Mouse (Mus musculus) CD4-positive, CD25-positive, alpha-beta regulatory T cell (primary cell): ENCODE results near the gene Gm6356. TPM values are rescaled to one million over a fixed set of nuclear protein-coding genes. Genes with fewer than 3 reads are reported as not detected.

Source experiments
- polyA plus RNA-seq: library from polyadenylated mRNA; unstranded; fragments of 100-300 nt; shearing (Covaris generic); gene quantifications from one replicate; pipeline ENCODE4 v1.2.1, GENCODE M21; 2017

Gm6356 gene
- not detected for polyA plus RNA-seq

DNA sequence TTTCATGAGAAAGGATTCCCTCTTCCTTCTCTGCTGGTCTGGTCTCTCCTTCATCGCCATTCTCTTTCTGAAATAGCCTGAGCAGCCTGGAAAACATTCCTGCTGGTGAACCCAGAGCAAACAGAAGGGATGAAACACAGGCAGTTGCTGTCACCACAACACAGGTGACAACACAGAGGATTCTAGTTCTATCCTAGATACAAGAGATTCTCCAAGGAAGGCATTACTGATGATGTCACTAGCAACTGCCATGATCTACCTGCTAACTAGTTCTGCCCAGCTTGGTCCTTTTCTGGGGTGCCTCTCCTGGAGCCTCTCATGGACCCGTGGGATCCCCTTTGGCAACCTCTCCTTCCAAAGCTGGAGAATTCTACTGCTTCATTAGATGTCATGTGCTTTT lies at the start of gene Gm6356:
Gene Gm6356 (minus strand): TSS at position 101 of the 400 bp plus-strand sequence.

Other genes with a start within 250 kb of the Gm6356 start
- 12.7 TPM for gene Gm3636, start 231.5 kb downstream of the Gm6356 start, polyA plus RNA-seq
- gene Gm8362, start 199.4 kb downstream of the Gm6356 start, polyA plus RNA-seq, result not detected
- gene Gm3642, start 133.5 kb downstream of the Gm6356 start, polyA plus RNA-seq, result not detected
- 5.1 TPM for gene Gm3667, start 83.9 kb downstream of the Gm6356 start, polyA plus RNA-seq
- gene Gm10406, start 53.6 kb upstream of the Gm6356 start, polyA plus RNA-seq, result 1.4 TPM
- gene Gm3685, start 71.2 kb upstream of the Gm6356 start, polyA plus RNA-seq, result not detected
- 3.1 TPM for gene Gm3696, start 126.8 kb upstream of the Gm6356 start, polyA plus RNA-seq
- gene Gm6676, start 151.6 kb upstream of the Gm6356 start, polyA plus RNA-seq, result not detected
- gene Gm3512, start 200.7 kb upstream of the Gm6356 start, polyA plus RNA-seq, result 9.9 TPM
- gene Gm16434, start 220.7 kb upstream of the Gm6356 start, polyA plus RNA-seq, result not detected